Mouse (Mus musculus) intestine, embryonic 14.5 days (tissue): ENCODE data around the gene Tas1r2. TPM values are rescaled to one million over a fixed set of nuclear protein-coding genes. Genes with fewer than 3 reads are reported as not detected.

Source experiments
- ATAC-seq: fragments of 200-750 bp; cut with Nextera tagmentation; replicated peaks from 2 replicates; pipeline ENCODE4 v1.8.0; 2017; ENCODE audit warnings: low read depth, moderate number of reproducible peaks, moderate TSS enrichment, moderate library complexity; ENCODE audit not compliant: low FRiP score, low TSS enrichment
- DNase-seq: peaks from one replicate; pipeline ENCODE4 v3.0.0-alpha.2; 2018; ENCODE audit warnings: low spot score
- H3K27ac ChIP-seq: fragments of 300-500 bp; sonication (generic); 2 replicates; pipeline ENCODE4 v1.5.1; 2014; ENCODE audit warnings: low read depth, mild to moderate bottlenecking, control low read depth
- H3K27me3 ChIP-seq: fragments of 300-500 bp; sonication (generic); replicated peaks from 2 replicates; pipeline ENCODE4 v1.6.1; 2014; ENCODE audit warnings: low read length, control low read depth; ENCODE audit not compliant: control insufficient read depth, insufficient read depth
- H3K36me3 ChIP-seq: fragments of 300-500 bp; sonication (generic); 2 replicates; pipeline ENCODE4 v1.6.1; 2014; ENCODE audit warnings: low read length, control low read depth; ENCODE audit not compliant: control insufficient read depth, insufficient read depth
- H3K4me1 ChIP-seq: fragments of 300-500 bp; sonication (generic); replicated peaks from 2 replicates; pipeline ENCODE4 v1.6.1; 2014; ENCODE audit warnings: low read length, control low read depth, mixed read lengths; ENCODE audit not compliant: control insufficient read depth, insufficient read depth
- H3K4me2 ChIP-seq: fragments of 300-500 bp; sonication (generic); 2 replicates; pipeline ENCODE4 v1.6.1; 2014; ENCODE audit warnings: low read length
- H3K4me3 ChIP-seq: fragments of 300-500 bp; sonication (generic); 2 replicates; pipeline ENCODE4 v1.5.1; 2014; ENCODE audit warnings: low read depth, low read length, control low read depth, mixed read lengths
- H3K9ac ChIP-seq: fragments of 300-500 bp; sonication (generic); 2 replicates; pipeline ENCODE4 v1.6.1; 2014; ENCODE audit warnings: mild to moderate bottlenecking, low read length
- H3K9me3 ChIP-seq: fragments of 300-500 bp; sonication (generic); 2 replicates; pipeline ENCODE4 v1.6.1; 2016; ENCODE audit warnings: low read length, control low read depth; ENCODE audit not compliant: control insufficient read depth
- WGBS: fragments of 180-500 bp; shearing (Covaris S2); extraction: QIAGEN DNeasy Blood & Tissue Kit; methylation state at CpG from one replicate; pipeline ENCODE4 v1.1.7; 2014; 5-methylcytosine and 5-hydroxymethylcytosine counted together
- polyA plus RNA-seq: library from polyadenylated mRNA; unstranded; fragments of >200 nt; fragmentation: Nextera tagmentation; extraction: Ambion mirVana; gene quantifications from 2 replicates; pipeline ENCODE4 v1.2.1, GENCODE M21; 2014

The Tas1r2 gene
- polyA plus RNA-seq, 1 experiment from 2014 or later = not detected

- H3K27ac ChIP-seq = no peak overlapping the region
- H3K4me1 ChIP-seq = no peaks in the 10 kb centered on the region
- no peak overlapping the region for H3K4me3 ChIP-seq
- ATAC-seq (peak; percentile 50; the same call in 1 of the 2 replicates), DNase-seq (peak; percentile 78)
- H3K27me3 ChIP-seq = no peaks in the 10 kb centered on the region
- no peak overlapping the region for H3K9ac ChIP-seq
- WGBS = 18% methylated on average over 6 of the region's 6 CpGs
- no peaks in the 10 kb centered on the region for H3K9me3 ChIP-seq
- H3K36me3 ChIP-seq = no peaks in the 10 kb centered on the region
- H3K4me2 ChIP-seq = no peak overlapping the region
Measured at GRCm38 (mm10) chr4:139669847-139670246, 16.5 kb downstream of the Tas1r2 start.

GRCm38 (mm10) chr4:139675696-139676095, 22.4 kb downstream of the Tas1r2 start:
- Histone ChIP-seq H3K4me3 (no peak overlapping the region), H3K9ac (no peak overlapping the region), H3K36me3 (no peaks in the 10 kb centered on the region), H3K27ac (no peak overlapping the region), H3K4me1 (no peaks in the 10 kb centered on the region), H3K9me3 (no peaks in the 10 kb centered on the region), H3K4me2 (no peak overlapping the region), H3K27me3 (no peaks in the 10 kb centered on the region)
- 56% methylated on average over 9 of the region's 9 CpGs for WGBS
- DNase-seq (no peak), ATAC-seq (no peak)

- Histone ChIP-seq H3K27me3 (no peaks in the 10 kb centered on the region), H3K9me3 (no peaks in the 10 kb centered on the region), H3K4me1 (no peaks in the 10 kb centered on the region), H3K36me3 (no peaks in the 10 kb centered on the region), H3K27ac (no peak overlapping the region), H3K4me3 (no peak overlapping the region), H3K9ac (no peak overlapping the region), H3K4me2 (no peak overlapping the region)
- 75% methylated on average over 22 of the region's 22 CpGs for WGBS
- no peak for ATAC-seq
- no peak for DNase-seq
Measured at GRCm38 (mm10) chr4:139683728-139684638, 30.6 kb downstream of the Tas1r2 start.

- no peak overlapping the region for H3K9ac ChIP-seq
- H3K27ac ChIP-seq = no peak overlapping the region
- no peak overlapping the region for H3K4me3 ChIP-seq
- no peaks in the 10 kb centered on the region for H3K9me3 ChIP-seq
- H3K4me1 ChIP-seq = no peaks in the 10 kb centered on the region
- H3K36me3 ChIP-seq = no peaks in the 10 kb centered on the region
- peak; percentile 89 for DNase-seq
- no peak for ATAC-seq
- WGBS = 16% methylated on average over 3 of the region's 3 CpGs
- no peaks in the 10 kb centered on the region for H3K27me3 ChIP-seq
- H3K4me2 ChIP-seq = no peak overlapping the region
Measured at GRCm38 (mm10) chr4:139684639-139685017, 31.3 kb downstream of the Tas1r2 start.

- no peak for DNase-seq
- H3K9me3 ChIP-seq = no peaks in the 10 kb centered on the region
- H3K4me1 ChIP-seq = no peaks in the 10 kb centered on the region
- H3K36me3 ChIP-seq = no peaks in the 10 kb centered on the region
- no peaks in the 10 kb centered on the region for H3K27me3 ChIP-seq
- no peak overlapping the region for H3K4me2 ChIP-seq
- WGBS = 72% methylated on average over 9 of the region's 9 CpGs
- no peak overlapping the region for H3K4me3 ChIP-seq
- ATAC-seq = no peak
- H3K9ac ChIP-seq = no peak overlapping the region
- H3K27ac ChIP-seq = no peak overlapping the region
Measured at GRCm38 (mm10) chr4:139688058-139688457, 34.7 kb downstream of the Tas1r2 start.

- no peaks in the 10 kb centered on the region for H3K9me3 ChIP-seq
- WGBS = 43% methylated on average over 7 of the region's 7 CpGs
Measured at GRCm38 (mm10) chr4:139689627-139690269, 36.4 kb downstream of the Tas1r2 start.

GRCm38 (mm10) chr4:139693315-139693714, 40.0 kb downstream of the Tas1r2 start:
- WGBS = 38% methylated on average over 5 of the region's 5 CpGs
- ATAC-seq = no peak

More at GRCm38 (mm10) chr4:139689627-139690269, 36.4 kb downstream of the Tas1r2 start:
- ATAC-seq (no peak), DNase-seq (no peak)
- no peaks in the 10 kb centered on the region for H3K36me3 ChIP-seq
- H3K4me2 ChIP-seq = no peak overlapping the region
- H3K4me1 ChIP-seq = no peaks in the 10 kb centered on the region
- H3K4me3 ChIP-seq = no peak overlapping the region
- H3K27ac ChIP-seq = no peak overlapping the region
- 0 out of 2 replicates have a peak, but pooled peaks cover 3% of the 10 kb centered on the region for H3K27me3 ChIP-seq
- H3K9ac ChIP-seq = no peak overlapping the region

GRCm38 (mm10) chr4:139697755-139698154, 44.4 kb downstream of the Tas1r2 start:
- ATAC-seq (no peak), DNase-seq (no peak)
- Histone ChIP-seq H3K4me1 (no peaks in the 10 kb centered on the region; the same call in 1 of the 2 replicates), H3K4me2 (no peak overlapping the region), H3K27ac (no peak overlapping the region), H3K36me3 (no peaks in the 10 kb centered on the region), H3K9me3 (no peaks in the 10 kb centered on the region), H3K9ac (no peak overlapping the region), H3K27me3 (0 out of 2 replicates have a peak, but pooled peaks cover 3% of the 10 kb centered on the region), H3K4me3 (no peak overlapping the region)
- WGBS = 7% methylated on average over 9 of the region's 9 CpGs

More at GRCm38 (mm10) chr4:139693315-139693714, 40.0 kb downstream of the Tas1r2 start:
- DNase-seq = no peak
- H3K4me1 ChIP-seq = no peaks in the 10 kb centered on the region; the same call in 1 of the 2 replicates
- H3K27ac ChIP-seq = no peak overlapping the region
- no peaks in the 10 kb centered on the region for H3K9me3 ChIP-seq
- H3K9ac ChIP-seq = no peak overlapping the region
- H3K4me3 ChIP-seq = no peak overlapping the region
- no peaks in the 10 kb centered on the region for H3K36me3 ChIP-seq
- 0 out of 2 replicates have a peak, but pooled peaks cover 3% of the 10 kb centered on the region for H3K27me3 ChIP-seq
- no peak overlapping the region for H3K4me2 ChIP-seq
